Mouse (Mus musculus) limb, embryonic 10.5 days (tissue): ENCODE results near the gene Rfx4. TPM values are rescaled to one million over a fixed set of nuclear protein-coding genes. Genes with fewer than 3 reads are reported as not detected.

Experiments
- DNase-seq: peaks from one replicate; pipeline ENCODE4 v3.0.0-alpha.2; 2017; ENCODE audit warnings: low spot score
- H3K27ac ChIP-seq: fragments of 300-500 bp; sonication (generic); 2 replicates; pipeline ENCODE4 v1.5.1; 2016; ENCODE audit warnings: mild to moderate bottlenecking
- H3K27me3 ChIP-seq: fragments of 300-500 bp; sonication (generic); 2 replicates; pipeline ENCODE4 v1.6.1; 2016; ENCODE audit warnings: low read depth, mild to moderate bottlenecking; ENCODE audit not compliant: poor library complexity, severe bottlenecking
- H3K36me3 ChIP-seq: fragments of 300-500 bp; sonication (generic); 2 replicates; pipeline ENCODE4 v1.6.1; 2016; ENCODE audit warnings: mild to moderate bottlenecking, moderate library complexity
- H3K4me1 ChIP-seq: fragments of 300-500 bp; sonication (generic); 2 replicates; pipeline ENCODE4 v1.6.1; 2016
- H3K4me3 ChIP-seq: fragments of 300-500 bp; sonication (generic); 2 replicates; pipeline ENCODE4 v1.5.1; 2016; ENCODE audit warnings: mild to moderate bottlenecking, moderate library complexity
- H3K9me3 ChIP-seq: fragments of 300-500 bp; sonication (generic); replicated peaks from 2 replicates; pipeline ENCODE4 v1.6.1; 2016; ENCODE audit warnings: mild to moderate bottlenecking
- WGBS: fragments of 180-500 bp; shearing (Covaris S2); methylation state at CpG from one replicate; pipeline ENCODE4 v1.1.7; 2016; 5-methylcytosine and 5-hydroxymethylcytosine counted together
- polyA plus RNA-seq: library from polyadenylated mRNA; unstranded; fragments of >200 nt; fragmentation: Nextera tagmentation; extraction: Ambion mirVana; gene quantifications from 2 replicates; pipeline ENCODE4 v1.2.1, GENCODE M21; 2016

Gene Rfx4
- polyA plus RNA-seq, 1 experiment from 2014 or later: not detected

DNA sequence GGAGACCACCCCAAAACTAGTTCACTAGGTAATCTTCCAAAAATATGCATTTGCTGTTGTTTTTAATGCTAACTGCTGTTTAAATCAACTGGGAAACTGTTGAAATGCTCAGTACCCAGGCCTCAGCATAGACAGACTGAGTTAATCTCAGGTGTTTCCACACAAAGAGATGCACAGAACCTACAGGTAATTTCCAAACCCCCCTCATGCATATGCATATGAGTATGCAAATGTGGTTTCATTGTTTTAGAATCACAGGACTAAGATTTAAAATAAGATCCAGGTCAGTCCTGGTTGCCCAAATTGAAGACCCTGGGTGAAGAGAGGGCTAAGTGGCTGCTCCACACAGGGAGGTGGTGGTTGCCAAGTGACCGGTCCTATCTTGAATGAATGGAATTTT, 157.3 kb downstream of the Rfx4 start:
- H3K4me3 ChIP-seq: no peak overlapping the region
- no peak overlapping the region for H3K27ac ChIP-seq
- DNase-seq: no peak
- WGBS: 89% methylated on average over 1 of the region's 1 CpGs
- peaks cover 23% of the 10 kb centered on the region for H3K4me1 ChIP-seq
- H3K9me3 ChIP-seq: no peaks in the 10 kb centered on the region
- H3K36me3 ChIP-seq: no peaks in the 10 kb centered on the region
- 0 out of 2 replicates have a peak, but pooled peaks cover 3% of the 10 kb centered on the region for H3K27me3 ChIP-seq

DNA sequence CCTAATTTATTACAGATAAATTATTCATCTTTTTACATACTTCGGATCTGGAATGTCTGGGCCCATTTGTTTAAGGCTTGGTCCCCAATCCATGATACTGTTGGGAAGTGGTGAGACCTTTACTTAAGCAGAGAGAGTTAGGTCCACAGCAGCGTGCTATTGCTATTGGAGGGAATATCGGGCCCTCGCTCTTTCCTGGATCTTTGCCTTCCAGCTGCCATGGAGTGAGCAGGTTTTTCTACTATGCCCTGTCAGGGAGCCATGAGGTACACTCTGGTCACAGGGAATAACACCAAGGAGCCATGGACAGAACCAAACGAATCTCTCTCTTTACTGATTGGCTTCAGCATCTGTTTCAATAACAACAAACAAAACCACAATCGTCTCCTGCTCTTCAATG, 159.6 kb downstream of the Rfx4 start:
- H3K4me1 ChIP-seq: peaks cover 20% of the 10 kb centered on the region
- WGBS: 88% methylated on average over 6 of the region's 6 CpGs

DNA sequence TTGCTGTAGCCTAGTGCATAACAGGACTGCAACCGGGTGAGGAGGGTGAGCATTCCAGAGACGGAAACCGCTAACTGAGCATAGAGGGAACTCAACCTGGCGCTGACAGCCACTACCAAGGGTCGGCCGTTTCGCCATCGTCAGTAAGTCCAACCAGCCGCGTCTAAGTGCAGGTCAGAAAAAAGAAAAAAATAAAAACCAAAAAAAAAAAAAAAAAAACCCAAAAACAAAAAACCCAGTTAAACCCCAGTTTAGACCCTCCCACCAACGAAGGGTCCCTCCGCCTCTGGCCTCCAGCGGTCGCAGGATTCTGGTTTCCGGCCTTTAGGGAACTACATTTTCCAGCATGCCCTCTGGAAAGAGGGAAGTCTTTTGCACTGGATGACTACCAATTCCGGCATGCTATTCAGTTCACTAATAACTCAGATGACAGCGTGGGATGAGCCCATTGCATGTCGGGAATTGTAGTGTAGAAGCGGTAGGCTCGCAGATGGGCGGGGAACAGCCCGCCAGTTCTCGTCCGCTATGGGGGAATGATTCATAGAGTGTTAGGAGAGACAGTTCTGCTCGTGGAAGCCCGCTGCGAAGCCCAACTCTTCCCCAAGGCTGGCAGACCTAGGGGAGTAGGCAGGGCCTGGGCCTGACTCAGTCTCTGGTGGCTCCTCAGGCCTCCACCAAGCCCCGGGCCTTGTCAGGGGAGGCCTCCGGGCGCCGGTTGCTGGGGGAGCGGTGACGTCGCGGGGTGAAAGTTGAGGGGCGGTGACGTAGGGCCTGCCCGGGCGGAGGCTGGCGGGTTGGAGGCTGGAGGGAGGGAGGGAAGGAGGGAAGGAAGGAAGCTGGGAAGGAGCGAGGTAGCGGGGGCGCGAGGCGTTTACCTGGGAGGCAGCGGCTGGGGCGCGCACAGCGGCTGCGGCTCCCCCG, 161.2 kb downstream of the Rfx4 start, which contains the start of gene Ric8b:
TSS of gene Ric8b (plus strand) at position 807 of the 921 bp plus-strand sequence.
- Histone ChIP-seq H3K27me3 (no peaks in the 10 kb centered on the region), H3K9me3 (no peaks in the 10 kb centered on the region), H3K27ac (peak within 1 kb of the TSS; percentile 97), H3K36me3 (0 out of 2 replicates have a peak, but pooled peaks cover 3% of the 10 kb centered on the region), H3K4me1 (peaks cover 14% of the 10 kb centered on the region), H3K4me3 (peak within 1 kb of the TSS; percentile 85)
- WGBS: under 1% methylated on average over 48 of the region's 51 CpGs
- DNase-seq: peak; percentile 97

More for the DNA sequence above, 159.6 kb downstream of the Rfx4 start:
- H3K36me3 ChIP-seq: no peaks in the 10 kb centered on the region
- H3K9me3 ChIP-seq: no peaks in the 10 kb centered on the region
- no peak overlapping the region for H3K27ac ChIP-seq
- no peak for DNase-seq
- H3K27me3 ChIP-seq: no peaks in the 10 kb centered on the region
- H3K4me3 ChIP-seq: no peak overlapping the region

DNA sequence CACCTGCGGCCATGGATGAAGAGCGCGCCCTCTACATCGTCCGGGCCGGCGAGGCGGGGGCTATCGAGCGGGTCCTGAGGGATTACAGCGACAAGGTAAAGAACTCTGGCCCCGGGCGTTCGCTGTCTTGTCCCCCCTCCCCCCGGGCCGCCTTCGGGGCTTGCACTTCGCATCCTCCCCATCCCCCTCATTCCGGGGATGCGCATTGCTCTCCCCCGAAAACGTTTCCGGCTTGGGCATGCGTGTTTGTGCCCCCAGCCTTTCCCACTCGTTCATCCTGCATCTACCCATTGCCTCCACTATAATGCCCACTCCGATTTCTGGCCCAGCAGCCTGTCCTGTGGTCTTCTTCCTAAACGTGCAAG, 161.9 kb downstream of the Rfx4 start:
- Histone ChIP-seq H3K4me3 (peak overlapping the region; percentile 85), H3K27me3 (no peaks in the 10 kb centered on the region), H3K9me3 (no peaks in the 10 kb centered on the region), H3K36me3 (0 out of 2 replicates have a peak, but pooled peaks cover 3% of the 10 kb centered on the region), H3K4me1 (peaks cover 14% of the 10 kb centered on the region), H3K27ac (peak overlapping the region; percentile 97)
- no peak for DNase-seq
- WGBS: under 1% methylated on average over 27 of the region's 27 CpGs

DNA sequence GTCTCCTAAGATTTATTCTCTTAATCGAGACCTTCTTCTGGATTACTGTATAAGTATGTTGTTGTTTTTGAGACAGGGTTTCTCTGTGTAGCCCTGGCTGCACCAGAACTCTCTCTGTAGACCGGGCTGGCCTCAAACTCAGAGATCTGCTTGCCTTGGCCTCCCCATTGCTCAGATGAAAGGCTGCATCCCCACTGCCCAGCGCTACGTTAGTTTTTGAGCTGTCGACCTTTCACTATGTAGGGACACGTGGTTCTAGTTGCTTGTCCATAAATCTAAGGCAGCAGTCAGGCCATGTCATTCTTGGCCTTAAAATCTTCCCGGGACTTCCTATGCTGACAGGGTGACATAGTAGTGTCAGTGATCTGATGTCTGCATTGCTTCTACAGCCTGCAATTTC, 170.5 kb downstream of the Rfx4 start:
- Histone ChIP-seq H3K4me3 (no peak overlapping the region), H3K4me1 (peaks cover 30% of the 10 kb centered on the region), H3K27me3 (no peaks in the 10 kb centered on the region), H3K36me3 (peaks cover 34% of the 10 kb centered on the region), H3K9me3 (no peaks in the 10 kb centered on the region), H3K27ac (no peak overlapping the region)
- 39% methylated on average over 7 of the region's 7 CpGs for WGBS
- no peak for DNase-seq

DNA sequence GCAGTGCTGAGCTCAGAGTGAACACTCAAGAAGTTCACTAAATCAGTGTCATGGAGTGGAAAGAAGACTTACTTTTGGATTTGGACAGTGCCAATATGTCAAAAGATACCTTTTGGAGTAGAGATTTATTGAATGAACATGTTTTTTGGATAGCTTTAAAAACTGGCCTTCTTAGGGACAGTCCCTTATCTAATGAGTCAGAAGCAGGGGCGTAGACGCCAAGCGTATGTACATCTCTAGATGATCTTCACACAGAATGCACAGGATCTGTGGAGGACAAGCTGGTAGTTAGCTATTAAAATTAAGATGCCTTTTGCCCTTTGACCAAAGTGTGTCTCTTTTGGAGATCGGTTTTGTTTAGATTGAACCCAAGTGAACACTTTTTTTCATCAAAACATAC, 171.0 kb downstream of the Rfx4 start:
- Histone ChIP-seq H3K4me1 (peaks cover 30% of the 10 kb centered on the region), H3K9me3 (no peaks in the 10 kb centered on the region), H3K4me3 (no peak overlapping the region), H3K36me3 (peaks cover 32% of the 10 kb centered on the region), H3K27ac (no peak overlapping the region), H3K27me3 (no peaks in the 10 kb centered on the region)
- DNase-seq: no peak
- 94% methylated on average over 4 of the region's 4 CpGs for WGBS

DNA sequence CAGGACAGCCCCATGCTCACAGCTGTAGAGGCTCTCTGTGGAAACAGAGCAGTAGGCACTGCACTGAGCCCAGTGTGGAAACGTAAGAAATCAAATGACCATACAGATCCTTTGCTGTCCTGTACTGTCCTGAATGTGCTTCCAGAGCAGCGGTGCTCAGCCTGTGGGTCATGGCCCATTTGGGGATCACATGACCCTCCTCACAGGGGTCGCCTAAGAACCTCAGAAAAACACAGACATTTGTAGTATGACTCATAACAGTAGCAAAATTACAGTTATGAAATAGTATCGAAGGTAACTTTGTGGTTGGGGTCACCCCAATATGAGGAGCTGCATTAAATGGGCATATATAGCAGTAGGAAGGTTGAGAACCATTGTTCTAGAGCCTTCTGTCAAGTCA, 172.6 kb downstream of the Rfx4 start:
- no peak overlapping the region for H3K4me3 ChIP-seq
- H3K9me3 ChIP-seq: no peaks in the 10 kb centered on the region
- H3K27ac ChIP-seq: no peak overlapping the region
- H3K36me3 ChIP-seq: peaks cover 32% of the 10 kb centered on the region
- H3K27me3 ChIP-seq: no peaks in the 10 kb centered on the region
- DNase-seq: no peak
- 78% methylated on average over 4 of the region's 4 CpGs for WGBS
- peaks cover 30% of the 10 kb centered on the region for H3K4me1 ChIP-seq

DNA sequence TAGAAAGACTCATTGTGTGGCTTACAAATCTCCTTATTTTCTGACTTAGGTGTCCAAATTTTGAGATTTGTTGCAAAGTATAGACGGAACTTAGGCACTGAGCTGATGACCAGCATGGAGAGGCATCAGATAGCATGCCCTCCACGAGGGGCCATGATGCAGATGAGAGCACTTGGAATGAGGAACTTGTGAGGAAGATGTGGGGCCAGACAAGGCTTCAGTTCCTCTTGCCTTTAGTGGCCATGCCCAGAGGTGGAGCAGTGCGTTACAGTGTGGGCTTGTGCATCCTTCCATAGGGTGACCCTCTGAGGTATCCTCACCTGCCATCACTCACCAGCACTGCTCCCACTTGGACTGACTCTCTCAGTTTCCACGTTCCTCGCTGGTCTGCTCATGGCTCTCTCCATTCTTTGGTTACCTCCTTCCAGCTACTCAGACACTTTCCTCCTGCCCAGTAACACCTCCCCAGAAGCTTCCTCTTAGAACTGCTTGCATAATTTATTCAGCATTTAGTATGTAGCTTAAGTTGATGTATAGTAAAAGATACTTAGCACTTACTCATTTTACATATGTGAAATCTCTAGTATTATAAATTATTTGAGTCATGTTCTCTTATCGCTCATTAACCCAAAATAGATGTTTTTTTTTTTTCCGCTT, 179.8 kb downstream of the Rfx4 start:
- 82% methylated on average over 7 of the region's 7 CpGs for WGBS
- no peak overlapping the region for H3K4me3 ChIP-seq

DNA sequence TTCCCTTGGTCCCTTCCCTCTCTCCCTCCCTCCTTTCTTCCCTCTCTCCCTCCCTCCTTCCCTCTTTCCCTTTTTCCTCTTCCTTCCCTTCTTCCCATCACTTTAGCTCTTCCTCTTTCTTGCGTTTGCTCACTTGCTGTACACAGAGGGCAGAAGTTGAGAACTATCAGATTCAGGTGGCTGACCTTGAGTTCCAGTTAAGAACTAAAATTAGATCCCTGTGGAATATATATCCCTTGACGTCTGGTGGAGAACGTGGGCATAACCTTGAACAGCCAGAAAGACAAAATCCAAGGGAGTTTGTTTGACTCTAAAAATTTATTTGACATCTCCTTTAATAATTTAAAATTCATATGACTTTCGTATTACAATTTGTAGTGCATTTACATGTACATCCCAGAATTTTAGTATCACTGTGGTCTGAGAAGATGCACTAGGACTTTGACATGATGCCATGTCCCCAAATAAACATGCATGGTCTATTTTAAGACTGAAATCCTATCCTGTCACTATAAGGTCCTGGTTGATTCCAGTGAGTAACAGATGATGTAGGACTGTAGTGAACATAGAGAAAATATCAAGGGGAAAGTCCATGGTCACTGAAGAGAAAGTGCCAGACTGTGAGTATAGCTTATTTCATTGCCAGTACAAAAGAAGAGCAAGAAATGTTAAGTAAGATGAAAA, 181.1 kb downstream of the Rfx4 start:
- Histone ChIP-seq H3K27me3 (no peaks in the 10 kb centered on the region), H3K4me3 (no peak overlapping the region), H3K27ac (no peak overlapping the region), H3K9me3 (no peaks in the 10 kb centered on the region), H3K36me3 (peaks cover 18% of the 10 kb centered on the region; the same call in 1 of the 2 replicates), H3K4me1 (peaks cover 6% of the 10 kb centered on the region; the same call in 1 of the 2 replicates)
- 79% methylated on average over 4 of the region's 4 CpGs for WGBS
- no peak for DNase-seq

More for the DNA sequence above, 179.8 kb downstream of the Rfx4 start:
- H3K9me3 ChIP-seq: no peaks in the 10 kb centered on the region
- no peak overlapping the region for H3K27ac ChIP-seq
- H3K36me3 ChIP-seq: 0 out of 2 replicates have a peak, but pooled peaks cover 15% of the 10 kb centered on the region
- peaks cover 6% of the 10 kb centered on the region; the same call in 1 of the 2 replicates for H3K4me1 ChIP-seq
- DNase-seq: no peak
- no peaks in the 10 kb centered on the region for H3K27me3 ChIP-seq

DNA sequence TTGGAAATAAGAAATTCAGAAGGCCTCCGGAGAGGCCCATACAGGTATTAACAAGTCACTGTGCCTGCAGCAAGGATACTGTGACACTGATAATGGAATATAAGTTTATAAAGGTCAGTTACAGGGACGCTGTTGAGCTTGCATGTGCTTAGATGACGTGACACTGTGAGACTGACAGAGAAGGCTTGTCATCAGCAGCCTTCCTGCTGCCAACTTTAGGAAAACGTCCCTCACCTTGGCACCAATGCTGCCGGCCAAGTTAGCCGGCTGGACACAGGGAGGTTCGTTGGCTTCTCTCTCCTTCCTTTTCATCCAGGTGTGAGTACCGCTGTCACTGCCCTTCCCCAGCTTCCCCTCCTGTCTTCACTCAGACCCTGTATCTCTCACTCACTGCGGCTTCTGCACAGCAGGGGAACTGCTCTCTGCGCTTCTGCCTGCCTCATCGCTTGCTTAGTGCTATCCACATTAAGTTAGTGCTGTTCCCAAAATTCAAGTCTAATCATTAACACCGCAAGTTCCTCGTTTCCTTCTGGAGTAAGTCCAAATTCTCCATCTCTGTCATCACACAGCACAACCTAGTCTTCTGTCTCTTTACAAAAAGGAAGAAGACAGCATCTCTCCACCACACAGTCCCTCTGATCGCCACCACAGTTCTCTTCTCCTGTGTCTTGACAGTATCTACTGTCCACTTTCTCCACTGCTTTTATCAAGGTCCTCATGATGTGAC, 182.4 kb downstream of the Rfx4 start:
- Histone ChIP-seq H3K9me3 (no peaks in the 10 kb centered on the region), H3K36me3 (peaks cover 18% of the 10 kb centered on the region), H3K4me3 (no peak overlapping the region), H3K27me3 (no peaks in the 10 kb centered on the region), H3K4me1 (peaks cover 6% of the 10 kb centered on the region; the same call in 1 of the 2 replicates), H3K27ac (no peak overlapping the region)
- 84% methylated on average over 14 of the region's 14 CpGs for WGBS
- no peak for DNase-seq

DNA sequence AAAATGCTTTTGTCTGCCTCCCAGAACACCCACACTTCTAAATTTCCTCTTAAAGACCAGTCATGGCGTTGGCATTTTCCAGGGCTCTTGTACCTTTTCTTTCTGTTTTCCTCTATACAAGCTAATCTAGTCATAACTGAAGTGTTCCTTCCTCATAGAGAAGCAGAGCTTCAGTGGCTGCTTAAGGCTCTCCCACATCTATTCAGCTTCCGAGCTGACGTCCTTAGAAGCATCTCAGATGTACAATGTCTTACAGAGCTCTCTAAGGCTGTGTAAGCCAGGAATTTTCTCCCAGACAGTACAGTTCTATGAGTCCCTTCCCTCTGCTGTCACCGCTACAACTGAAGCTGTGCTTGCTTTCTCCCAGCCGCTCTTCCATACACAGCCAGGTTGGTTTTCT, 183.0 kb downstream of the Rfx4 start:
- no peak overlapping the region for H3K4me3 ChIP-seq
- WGBS: 94% methylated on average over 5 of the region's 5 CpGs

DNA sequence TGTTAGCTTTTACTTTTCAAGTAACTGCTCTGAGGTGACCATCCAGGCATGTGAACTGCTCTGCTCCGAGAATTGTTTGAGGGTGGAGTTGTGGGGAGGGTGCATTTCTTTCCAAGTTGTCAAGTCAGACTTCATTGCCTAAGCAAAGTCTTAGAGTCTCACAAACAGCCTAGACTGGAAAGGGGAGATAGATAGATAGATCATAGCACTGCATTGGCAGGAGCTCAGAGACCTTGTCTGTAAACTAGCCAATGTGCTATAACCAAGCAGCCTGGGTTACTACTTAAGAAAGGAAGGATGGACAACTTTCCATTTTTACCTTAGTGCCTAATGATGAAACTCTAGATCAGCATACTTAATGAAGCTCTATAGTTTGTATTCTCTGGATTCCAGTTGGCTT, 184.5 kb downstream of the Rfx4 start:
- Histone ChIP-seq H3K27ac (no peak overlapping the region), H3K36me3 (peaks cover 18% of the 10 kb centered on the region), H3K9me3 (no peaks in the 10 kb centered on the region), H3K4me3 (no peak overlapping the region), H3K27me3 (no peaks in the 10 kb centered on the region), H3K4me1 (peaks cover 6% of the 10 kb centered on the region; the same call in 1 of the 2 replicates)
- 77% methylated on average over 1 of the region's 1 CpGs for WGBS
- no peak for DNase-seq

More for the DNA sequence above, 183.0 kb downstream of the Rfx4 start:
- no peak overlapping the region for H3K27ac ChIP-seq
- H3K27me3 ChIP-seq: no peaks in the 10 kb centered on the region
- no peak for DNase-seq
- peaks cover 6% of the 10 kb centered on the region; the same call in 1 of the 2 replicates for H3K4me1 ChIP-seq
- H3K9me3 ChIP-seq: no peaks in the 10 kb centered on the region
- H3K36me3 ChIP-seq: peaks cover 18% of the 10 kb centered on the region
